Mouse (Mus musculus) olfactory bulb, adult 2 months (tissue): Measurements from ENCODE around the gene Gpam.

Experiments used
- CTCF ChIP-seq: fragments of 200-500 bp; IDR thresholded peaks from 2 replicates; pipeline ENCODE4 v1.5.1; 2012; ENCODE audit warnings: low read depth, mild to moderate bottlenecking, low read length, moderate library complexity; ENCODE audit not compliant: insufficient read depth
- POLR2A ChIP-seq: fragments of 200-500 bp; IDR thresholded peaks from 2 replicates; pipeline ENCODE4 v1.6.1; 2012; ENCODE audit warnings: mild to moderate bottlenecking, low read depth, low read length, moderate library complexity; ENCODE audit not compliant: insufficient read depth

GRCm38 (mm10) chr19:55107896-55108295 is 19.1 kb downstream of the Gpam start:
- no peak for TF ChIP-seq POLR2A
- TF ChIP-seq CTCF, result no peak
